Mouse (Mus musculus): ENCODE data around the gene Morn5. TPM values are rescaled to one million over a fixed set of nuclear protein-coding genes. Genes with fewer than 3 reads are reported as not detected.

Gene Morn5
- total and polyA plus RNA-seq, 2 experiments from 2014 or later, result not detected

GRCm38 (mm10) chr2:36032884-36033283, 16.4 kb upstream of the Morn5 start:
- DNase-seq (ENCODE audit: low spot score), result no peak
- Histone ChIP-seq H3K9me3 (replicated peaks; ENCODE audit: control insufficient read depth, low read length) (no peaks in the 10 kb centered on the region), H3K4me1 (ENCODE audit: control insufficient read depth, insufficient read depth) (0 out of 2 replicates have a peak, but pooled peaks cover 10% of the 10 kb centered on the region), H3K4me2 (ENCODE audit: low read depth, low read length) (no peak overlapping the region), H3K4me3 (ENCODE audit: low read depth, low read length) (no peak overlapping the region), H3K9ac (replicated peaks; ENCODE audit: low read depth, low read length) (no peak overlapping the region), H3K36me3 (replicated peaks; ENCODE audit: control insufficient read depth, insufficient read depth, low read length) (peaks cover 30% of the 10 kb centered on the region), H3K27ac (ENCODE audit: low read depth) (no peak overlapping the region), H3K27me3 (ENCODE audit: control insufficient read depth, insufficient read depth, low read length) (no peaks in the 10 kb centered on the region)
- WGBS, result 58% methylated on average over 7 of the region's 7 CpGs
- TF ChIP-seq CTCF (IDR thresholded peaks at IDR 0.05; ENCODE audit: low read depth) (no peak), EP300 (IDR thresholded peaks at IDR 0.05; ENCODE audit: low read depth) (no peak)
- ATAC-seq (ENCODE audit: insufficient read depth, low read depth), result no peak

GRCm38 (mm10) chr2:36033966-36034365, 15.3 kb upstream of the Morn5 start:
- DNase-seq (ENCODE audit: low spot score) (no peak), ATAC-seq (ENCODE audit: insufficient read depth, low read depth) (no peak)
- no peak overlapping the region for H3K4me3 ChIP-seq (ENCODE audit: low read depth, low read length)
- 65% methylated on average over 7 of the region's 7 CpGs for WGBS
- 0 out of 2 replicates have a peak, but pooled peaks cover 10% of the 10 kb centered on the region for H3K4me1 ChIP-seq (ENCODE audit: control insufficient read depth, insufficient read depth)
- peak overlapping the region; percentile 53; the same call in 1 of the 2 replicates for H3K27ac ChIP-seq (ENCODE audit: low read depth)
- TF ChIP-seq CTCF (IDR thresholded peaks at IDR 0.05; ENCODE audit: low read depth), result no peak
- TF ChIP-seq EP300 (IDR thresholded peaks at IDR 0.05; ENCODE audit: low read depth), result no peak
- H3K36me3 ChIP-seq (replicated peaks; ENCODE audit: control insufficient read depth, insufficient read depth, low read length), result peaks cover 40% of the 10 kb centered on the region
- no peak overlapping the region for H3K4me2 ChIP-seq (ENCODE audit: low read depth, low read length)
- no peaks in the 10 kb centered on the region for H3K9me3 ChIP-seq (replicated peaks; ENCODE audit: control insufficient read depth, low read length)
- H3K27me3 ChIP-seq (ENCODE audit: control insufficient read depth, insufficient read depth, low read length), result no peaks in the 10 kb centered on the region
- H3K9ac ChIP-seq (replicated peaks; ENCODE audit: low read depth, low read length), result no peak overlapping the region

- Histone ChIP-seq H3K27me3 (ENCODE audit: control insufficient read depth, insufficient read depth, low read length) (no peaks in the 10 kb centered on the region), H3K27ac (ENCODE audit: low read depth) (peak overlapping the region; percentile 74), H3K36me3 (replicated peaks; ENCODE audit: control insufficient read depth, insufficient read depth, low read length) (peaks cover 49% of the 10 kb centered on the region), H3K9ac (replicated peaks; ENCODE audit: low read depth, low read length) (no peak overlapping the region), H3K4me2 (ENCODE audit: low read depth, low read length) (no peak overlapping the region), H3K4me3 (ENCODE audit: low read depth, low read length) (no peak overlapping the region), H3K4me1 (ENCODE audit: control insufficient read depth, insufficient read depth) (peaks cover 10% of the 10 kb centered on the region; the same call in 1 of the 2 replicates), H3K9me3 (replicated peaks; ENCODE audit: control insufficient read depth, low read length) (no peaks in the 10 kb centered on the region)
- 79% methylated on average over 7 of the region's 7 CpGs for WGBS
- DNase-seq (ENCODE audit: low spot score) (no peak), ATAC-seq (ENCODE audit: insufficient read depth, low read depth) (no peak)
- TF ChIP-seq CTCF (IDR thresholded peaks at IDR 0.05; ENCODE audit: low read depth) (no peak), EP300 (IDR thresholded peaks at IDR 0.05; ENCODE audit: low read depth) (no peak)
These were observed 14.4 kb upstream of the Morn5 start for GRCm38 (mm10) chr2:36034898-36035297.

- TF ChIP-seq EP300 (IDR thresholded peaks at IDR 0.05; ENCODE audit: low read depth) (peak; percentile 82; the same call in 1 of the 2 replicates), CTCF (IDR thresholded peaks at IDR 0.05; ENCODE audit: low read depth) (no peak)
- peaks cover 10% of the 10 kb centered on the region; the same call in 1 of the 2 replicates for H3K4me1 ChIP-seq (ENCODE audit: control insufficient read depth, insufficient read depth)
- H3K4me2 ChIP-seq (ENCODE audit: low read depth, low read length), result no peak overlapping the region
- H3K27me3 ChIP-seq (ENCODE audit: control insufficient read depth, insufficient read depth, low read length), result no peaks in the 10 kb centered on the region
- 64% methylated on average over 11 of the region's 11 CpGs for WGBS
- ATAC-seq (ENCODE audit: insufficient read depth, low read depth) (peak; percentile 51; the same call in 1 of the 2 replicates), DNase-seq (ENCODE audit: low spot score) (no peak)
- H3K36me3 ChIP-seq (replicated peaks; ENCODE audit: control insufficient read depth, insufficient read depth, low read length), result peaks cover 54% of the 10 kb centered on the region
- H3K4me3 ChIP-seq (ENCODE audit: low read depth, low read length), result no peak overlapping the region
- no peak overlapping the region for H3K9ac ChIP-seq (replicated peaks; ENCODE audit: low read depth, low read length)
- no peaks in the 10 kb centered on the region for H3K9me3 ChIP-seq (replicated peaks; ENCODE audit: control insufficient read depth, low read length)
- peak overlapping the region; percentile 74 for H3K27ac ChIP-seq (ENCODE audit: low read depth)
These were observed 13.7 kb upstream of the Morn5 start for GRCm38 (mm10) chr2:36035413-36036081.

GRCm38 (mm10) chr2:36039297-36039985, 9.8 kb upstream of the Morn5 start:
- peaks cover 64% of the 10 kb centered on the region for H3K36me3 ChIP-seq (replicated peaks; ENCODE audit: control insufficient read depth, insufficient read depth, low read length)
- WGBS, result 62% methylated on average over 7 of the region's 7 CpGs
- no peaks in the 10 kb centered on the region for H3K27me3 ChIP-seq (ENCODE audit: control insufficient read depth, insufficient read depth, low read length)
- ATAC-seq (ENCODE audit: insufficient read depth, low read depth), result no peak; the same call in 1 of the 2 replicates
- H3K9ac ChIP-seq (replicated peaks; ENCODE audit: low read depth, low read length), result no peak overlapping the region
- peaks cover 5% of the 10 kb centered on the region; the same call in 1 of the 2 replicates for H3K4me1 ChIP-seq (ENCODE audit: control insufficient read depth, insufficient read depth)
- TF ChIP-seq CTCF (IDR thresholded peaks at IDR 0.05; ENCODE audit: low read depth) (no peak), EP300 (IDR thresholded peaks at IDR 0.05; ENCODE audit: low read depth) (no peak)
- no peak overlapping the region for H3K4me3 ChIP-seq (ENCODE audit: low read depth, low read length)
- no peak overlapping the region for H3K4me2 ChIP-seq (ENCODE audit: low read depth, low read length)
- DNase-seq (ENCODE audit: low spot score), result no peak
- H3K27ac ChIP-seq (ENCODE audit: low read depth), result no peak overlapping the region
- no peaks in the 10 kb centered on the region for H3K9me3 ChIP-seq (replicated peaks; ENCODE audit: control insufficient read depth, low read length)
